Mouse (Mus musculus) intestine, embryonic 16.5 days (tissue): Measurements from ENCODE around the gene Por. TPM values are rescaled to one million over a fixed set of nuclear protein-coding genes. Genes with fewer than 3 reads are reported as not detected.

ENCODE experiments used
- ATAC-seq: fragments of 200-750 bp; cut with Nextera tagmentation; 2 replicates; pipeline ENCODE4 v1.8.0; 2017; ENCODE audit warnings: moderate TSS enrichment, moderate library complexity
- H3K27ac ChIP-seq: fragments of 300-500 bp; sonication (generic); 2 replicates; pipeline ENCODE4 v1.5.1; 2014; ENCODE audit warnings: mild to moderate bottlenecking, low read length
- H3K27me3 ChIP-seq: fragments of 300-500 bp; sonication (generic); replicated peaks from 2 replicates; pipeline ENCODE4 v1.6.1; 2014; ENCODE audit warnings: low read length, control low read depth, mixed read lengths; ENCODE audit not compliant: control insufficient read depth, insufficient read depth
- H3K36me3 ChIP-seq: fragments of 300-500 bp; sonication (generic); 2 replicates; pipeline ENCODE4 v1.6.1; 2014; ENCODE audit warnings: low read length, control low read depth; ENCODE audit not compliant: control insufficient read depth, insufficient read depth
- H3K4me1 ChIP-seq: fragments of 300-500 bp; sonication (generic); 2 replicates; pipeline ENCODE4 v1.6.1; 2014; ENCODE audit warnings: low read length, control low read depth, mixed read lengths; ENCODE audit not compliant: control insufficient read depth, insufficient read depth
- H3K4me2 ChIP-seq: fragments of 300-500 bp; sonication (generic); 2 replicates; pipeline ENCODE4 v1.6.1; 2014; ENCODE audit warnings: low read depth, low read length, control low read depth
- H3K4me3 ChIP-seq: fragments of 300-500 bp; sonication (generic); 2 replicates; pipeline ENCODE4 v1.5.1; 2014; ENCODE audit warnings: mild to moderate bottlenecking, low read length
- H3K9ac ChIP-seq: fragments of 300-500 bp; sonication (generic); 2 replicates; pipeline ENCODE4 v1.6.1; 2014; ENCODE audit warnings: low read depth, low read length
- H3K9me3 ChIP-seq: fragments of 300-500 bp; sonication (generic); 2 replicates; pipeline ENCODE4 v1.6.1; 2016; ENCODE audit warnings: low read length, control low read depth; ENCODE audit not compliant: control insufficient read depth
- WGBS: fragments of 180-500 bp; shearing (Covaris S2); extraction: QIAGEN DNeasy Blood & Tissue Kit; methylation state at CpG from one replicate; pipeline ENCODE4 v1.1.7; 2014; 5-methylcytosine and 5-hydroxymethylcytosine counted together
- polyA plus RNA-seq: library from polyadenylated mRNA; unstranded; fragments of >200 nt; fragmentation: Nextera tagmentation; extraction: Ambion mirVana; gene quantifications from 2 replicates; pipeline ENCODE4 v1.2.1, GENCODE M21; 2015

Gene Por
- polyA plus RNA-seq, 1 experiment from 2014 or later, result 111 TPM

DNA sequence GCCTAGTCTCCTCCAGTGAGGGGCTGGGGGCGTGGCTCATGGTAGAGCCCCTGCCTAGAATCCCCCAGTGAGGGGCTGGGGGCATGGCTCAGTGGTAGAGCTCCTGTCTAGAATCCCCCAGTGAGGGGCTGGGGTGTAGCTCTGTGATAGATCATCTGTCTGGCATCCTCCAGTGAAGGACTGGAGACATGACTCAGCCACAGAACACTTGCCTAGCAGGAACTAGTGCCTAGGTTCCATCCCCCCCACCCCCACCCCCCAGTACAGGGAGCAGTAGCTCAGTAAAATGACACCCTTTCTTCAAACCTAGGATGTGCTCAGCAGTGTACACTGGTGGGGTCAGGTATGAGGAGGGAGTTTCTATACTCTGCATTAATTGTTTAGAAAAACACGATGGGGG, 1.0 kb downstream of the Por start:
- H3K4me2 ChIP-seq, result no peak overlapping the region
- H3K36me3 ChIP-seq, result no peaks in the 10 kb centered on the region
- no peak overlapping the region for H3K4me3 ChIP-seq
- H3K27ac ChIP-seq, result no peak overlapping the region
- peaks cover 29% of the 10 kb centered on the region for H3K4me1 ChIP-seq
- no peak for ATAC-seq
- 61% methylated on average over 2 of the region's 2 CpGs for WGBS
- H3K9me3 ChIP-seq, result no peaks in the 10 kb centered on the region
- H3K27me3 ChIP-seq, result no peaks in the 10 kb centered on the region
- H3K9ac ChIP-seq, result no peak overlapping the region

DNA sequence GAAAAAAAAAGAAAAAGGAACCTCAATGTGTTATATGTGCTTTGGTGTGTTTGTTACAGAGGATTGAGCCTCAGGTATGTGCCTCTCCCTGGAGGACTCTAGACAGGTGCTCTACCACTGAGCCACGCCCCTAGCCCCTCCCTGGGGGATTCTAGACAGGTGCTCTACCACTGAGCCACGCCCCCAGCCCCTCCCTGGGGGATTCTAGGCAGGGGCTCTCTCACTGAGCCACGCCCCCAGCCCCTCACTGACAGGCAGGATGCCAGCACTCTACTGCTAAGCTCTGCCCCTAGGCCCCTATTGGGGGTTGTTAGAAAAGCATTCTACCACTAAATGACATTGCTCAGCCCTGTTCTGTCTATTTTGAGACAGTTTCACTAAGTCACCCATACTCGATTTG, 2.7 kb downstream of the Por start:
- no peak overlapping the region for H3K4me3 ChIP-seq
- H3K4me1 ChIP-seq, result peaks cover 29% of the 10 kb centered on the region
- H3K4me2 ChIP-seq, result no peak overlapping the region
- no peaks in the 10 kb centered on the region for H3K27me3 ChIP-seq
- H3K36me3 ChIP-seq, result no peaks in the 10 kb centered on the region
- H3K27ac ChIP-seq, result peak overlapping the region; percentile 37; the same call in 1 of the 2 replicates
- no peaks in the 10 kb centered on the region for H3K9me3 ChIP-seq
- H3K9ac ChIP-seq, result no peak overlapping the region
- 62% methylated on average over 4 of the region's 4 CpGs for WGBS
- no peak for ATAC-seq

- Histone ChIP-seq H3K4me3 (no peak overlapping the region), H3K9ac (no peak overlapping the region), H3K9me3 (no peaks in the 10 kb centered on the region), H3K4me1 (peaks cover 29% of the 10 kb centered on the region), H3K36me3 (no peaks in the 10 kb centered on the region), H3K27me3 (no peaks in the 10 kb centered on the region), H3K27ac (peak overlapping the region; percentile 37; the same call in 1 of the 2 replicates), H3K4me2 (no peak overlapping the region)
- ATAC-seq, result no peak
- 52% methylated on average over 5 of the region's 5 CpGs for WGBS
Observed at GRCm38 (mm10) chr5:135672980-135673379, 3.1 kb downstream of the Por start.

GRCm38 (mm10) chr5:135674349-135674775, 4.5 kb downstream of the Por start:
- no peaks in the 10 kb centered on the region for H3K36me3 ChIP-seq
- 0 out of 2 replicates have a peak overlapping the region, but pooled peaks have one; percentile 27 for H3K27ac ChIP-seq
- 30% methylated on average over 3 of the region's 3 CpGs for WGBS
- peaks cover 29% of the 10 kb centered on the region for H3K4me1 ChIP-seq
- ATAC-seq, result peak; percentile 45
- no peak overlapping the region for H3K9ac ChIP-seq
- no peaks in the 10 kb centered on the region for H3K9me3 ChIP-seq
- H3K4me3 ChIP-seq, result no peak overlapping the region
- H3K4me2 ChIP-seq, result no peak overlapping the region
- H3K27me3 ChIP-seq, result no peaks in the 10 kb centered on the region

- H3K4me3 ChIP-seq, result peak overlapping the region; percentile 12; the same call in 1 of the 2 replicates
- no peaks in the 10 kb centered on the region for H3K9me3 ChIP-seq
- under 1% methylated on average over 9 of the region's 11 CpGs for WGBS
- H3K27ac ChIP-seq, result no peak overlapping the region
- H3K4me2 ChIP-seq, result 0 out of 2 replicates have a peak overlapping the region, but pooled peaks have one; percentile 25
- no peaks in the 10 kb centered on the region for H3K27me3 ChIP-seq
- H3K36me3 ChIP-seq, result no peaks in the 10 kb centered on the region
- H3K9ac ChIP-seq, result peak overlapping the region; percentile 43; the same call in 1 of the 2 replicates
- peak; percentile 78 for ATAC-seq
- peaks cover 27% of the 10 kb centered on the region for H3K4me1 ChIP-seq
Observed at GRCm38 (mm10) chr5:135674821-135675220, 5.0 kb downstream of the Por start.

DNA sequence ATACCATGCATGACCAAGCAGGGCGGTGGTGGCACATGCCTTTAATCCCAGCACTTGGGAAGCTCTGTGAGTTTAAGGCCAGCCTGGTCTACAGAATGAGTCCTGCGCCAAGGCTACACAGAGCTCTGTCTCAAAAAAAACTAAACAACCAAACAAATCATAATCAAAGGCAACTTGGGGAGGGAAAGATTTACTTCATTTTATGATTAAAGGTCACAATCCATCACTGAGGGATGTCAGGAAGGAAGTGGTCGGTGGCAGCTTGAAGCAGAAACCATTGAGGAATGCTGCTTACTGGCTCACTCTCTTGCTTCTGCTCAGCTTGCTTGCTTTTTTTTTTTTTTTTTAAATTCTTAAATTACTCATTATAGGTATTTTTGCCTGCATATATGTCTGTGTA, 6.9 kb downstream of the Por start:
- H3K4me1 ChIP-seq, result peaks cover 23% of the 10 kb centered on the region
- 74% methylated on average over 3 of the region's 3 CpGs for WGBS
- H3K4me2 ChIP-seq, result no peak overlapping the region
- H3K36me3 ChIP-seq, result no peaks in the 10 kb centered on the region
- H3K27me3 ChIP-seq, result no peaks in the 10 kb centered on the region
- H3K9me3 ChIP-seq, result no peaks in the 10 kb centered on the region
- H3K9ac ChIP-seq, result no peak overlapping the region
- no peak overlapping the region for H3K27ac ChIP-seq
- H3K4me3 ChIP-seq, result no peak overlapping the region
- no peak for ATAC-seq

- 76% methylated on average over 2 of the region's 2 CpGs for WGBS
- no peaks in the 10 kb centered on the region for H3K27me3 ChIP-seq
- no peak overlapping the region for H3K27ac ChIP-seq
- H3K4me2 ChIP-seq, result no peak overlapping the region
- no peaks in the 10 kb centered on the region for H3K9me3 ChIP-seq
- H3K36me3 ChIP-seq, result no peaks in the 10 kb centered on the region
- no peak overlapping the region for H3K4me3 ChIP-seq
- no peak overlapping the region for H3K9ac ChIP-seq
- peaks cover 20% of the 10 kb centered on the region for H3K4me1 ChIP-seq
- ATAC-seq, result no peak
Observed at GRCm38 (mm10) chr5:135677251-135677650, 7.4 kb downstream of the Por start.

GRCm38 (mm10) chr5:135678481-135678880, 8.6 kb downstream of the Por start:
- Histone ChIP-seq H3K9ac (no peak overlapping the region), H3K9me3 (no peaks in the 10 kb centered on the region), H3K4me3 (no peak overlapping the region), H3K4me2 (no peak overlapping the region), H3K27me3 (no peaks in the 10 kb centered on the region), H3K27ac (no peak overlapping the region), H3K36me3 (no peaks in the 10 kb centered on the region), H3K4me1 (peaks cover 14% of the 10 kb centered on the region)
- 85% methylated on average over 6 of the region's 6 CpGs for WGBS
- ATAC-seq, result no peak

DNA sequence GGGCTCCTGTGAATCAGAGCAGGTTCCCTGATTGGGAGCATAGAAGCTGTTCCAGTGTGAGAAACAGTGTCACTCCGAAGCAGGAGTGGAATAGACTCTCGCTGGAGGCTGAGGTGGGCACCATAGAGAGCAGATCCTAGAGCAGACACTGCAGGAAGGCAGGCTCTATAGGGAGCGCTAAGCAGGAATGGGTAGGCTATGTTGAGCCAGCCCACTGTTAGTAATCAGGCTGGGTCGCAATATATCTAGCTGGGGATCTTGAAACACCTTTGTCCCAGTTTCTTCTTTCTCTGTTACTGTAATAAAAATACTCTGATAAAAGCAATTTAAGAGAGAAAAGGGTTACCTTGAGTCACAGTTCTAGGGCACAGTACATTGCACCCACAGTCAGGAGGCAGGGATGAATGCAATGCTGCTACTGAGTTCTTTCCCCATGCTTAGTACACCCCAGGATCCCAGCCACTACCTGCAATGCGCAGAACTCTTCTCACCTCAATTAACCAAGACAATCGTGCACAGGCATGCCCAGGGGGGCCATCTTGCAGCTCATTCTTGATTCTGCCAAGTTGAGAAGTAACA, 11.2 kb downstream of the Por start:
- no peak overlapping the region for H3K4me2 ChIP-seq
- ATAC-seq, result peak; percentile 82
- H3K4me3 ChIP-seq, result no peak overlapping the region
- no peaks in the 10 kb centered on the region for H3K36me3 ChIP-seq
- H3K9ac ChIP-seq, result no peak overlapping the region
- H3K27me3 ChIP-seq, result no peaks in the 10 kb centered on the region
- H3K27ac ChIP-seq, result peak overlapping the region; percentile 77
- 70% methylated on average over 6 of the region's 6 CpGs for WGBS
- peaks cover 6% of the 10 kb centered on the region for H3K4me1 ChIP-seq
- H3K9me3 ChIP-seq, result no peaks in the 10 kb centered on the region

GRCm38 (mm10) chr5:135682009-135682408, 12.2 kb downstream of the Por start:
- Histone ChIP-seq H3K9ac (no peak overlapping the region), H3K4me2 (no peak overlapping the region), H3K4me3 (no peak overlapping the region), H3K9me3 (no peaks in the 10 kb centered on the region), H3K4me1 (peaks cover 6% of the 10 kb centered on the region), H3K36me3 (no peaks in the 10 kb centered on the region), H3K27ac (no peak overlapping the region), H3K27me3 (no peaks in the 10 kb centered on the region)
- 94% methylated on average over 5 of the region's 5 CpGs for WGBS
- no peak for ATAC-seq
